Mouse (Mus musculus) spleen, adult 18-20 months (tissue): Measurements from ENCODE around the gene Vps52.
"Not testable (repeated sequence)": the region's sequence is repeated elsewhere in the genome, so short reads cannot be mapped to it uniquely, and the experiment has no call there.

Experiments
- DNase-seq, 2 experiments: peaks; one replicate each; pipeline ENCODE4 v3.0.0; 2022; ENCODE audit warnings: mixed read lengths in 2 of 2

Vps52 gene

DNA sequence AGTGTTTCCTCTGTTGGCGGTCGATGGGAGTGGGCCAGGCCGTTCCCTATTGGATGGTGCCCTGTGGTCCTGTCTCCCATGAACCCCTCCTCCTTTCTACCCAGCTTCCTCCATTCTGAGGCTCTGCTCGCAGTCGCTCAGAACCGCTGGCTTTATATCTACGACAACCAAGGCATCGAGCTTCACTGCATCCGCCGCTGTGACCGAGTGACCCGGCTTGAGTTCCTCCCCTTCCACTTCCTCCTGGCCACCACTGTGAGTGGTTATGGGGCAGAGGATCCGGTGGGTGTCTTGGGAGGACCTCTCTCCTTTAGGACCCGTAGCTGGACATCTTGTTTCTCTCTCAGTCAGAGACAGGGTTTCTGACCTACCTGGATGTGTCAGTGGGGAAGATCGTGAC, 12.2 kb upstream of the Vps52 start:
- DNase-seq = no peak

DNA sequence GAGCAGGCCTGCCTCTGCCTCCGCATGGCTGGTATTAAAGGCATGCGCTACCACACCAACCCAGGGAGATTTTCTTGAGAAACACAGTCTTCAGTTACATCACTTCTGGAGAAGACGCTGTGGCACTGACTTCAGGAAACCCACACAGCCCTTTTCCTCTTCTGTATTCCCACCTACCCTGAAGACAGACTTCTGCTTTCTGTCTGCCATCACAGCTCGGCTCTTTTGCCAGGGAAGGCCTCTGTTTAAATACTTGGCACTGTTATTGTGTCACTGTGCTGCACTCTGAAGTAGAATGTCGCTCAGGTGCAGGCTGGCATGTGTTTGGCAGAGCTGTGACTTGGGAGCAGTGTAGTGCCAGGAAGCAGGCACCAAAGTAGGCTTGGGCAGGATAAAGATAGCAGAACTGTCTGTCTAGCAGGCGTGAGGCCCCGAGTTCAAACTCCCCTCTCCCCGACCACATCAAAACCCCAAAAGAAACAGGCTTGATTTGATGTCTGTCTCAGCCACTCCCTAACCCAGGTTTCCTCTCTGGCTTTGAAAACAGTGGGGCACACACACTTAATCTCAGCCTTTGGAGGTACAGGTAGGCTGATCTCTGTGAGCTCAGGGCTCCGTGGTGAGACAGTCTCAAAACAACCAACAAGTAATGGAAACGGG, 8.1 kb upstream of the Vps52 start:
- DNase-seq = no peak

DNA sequence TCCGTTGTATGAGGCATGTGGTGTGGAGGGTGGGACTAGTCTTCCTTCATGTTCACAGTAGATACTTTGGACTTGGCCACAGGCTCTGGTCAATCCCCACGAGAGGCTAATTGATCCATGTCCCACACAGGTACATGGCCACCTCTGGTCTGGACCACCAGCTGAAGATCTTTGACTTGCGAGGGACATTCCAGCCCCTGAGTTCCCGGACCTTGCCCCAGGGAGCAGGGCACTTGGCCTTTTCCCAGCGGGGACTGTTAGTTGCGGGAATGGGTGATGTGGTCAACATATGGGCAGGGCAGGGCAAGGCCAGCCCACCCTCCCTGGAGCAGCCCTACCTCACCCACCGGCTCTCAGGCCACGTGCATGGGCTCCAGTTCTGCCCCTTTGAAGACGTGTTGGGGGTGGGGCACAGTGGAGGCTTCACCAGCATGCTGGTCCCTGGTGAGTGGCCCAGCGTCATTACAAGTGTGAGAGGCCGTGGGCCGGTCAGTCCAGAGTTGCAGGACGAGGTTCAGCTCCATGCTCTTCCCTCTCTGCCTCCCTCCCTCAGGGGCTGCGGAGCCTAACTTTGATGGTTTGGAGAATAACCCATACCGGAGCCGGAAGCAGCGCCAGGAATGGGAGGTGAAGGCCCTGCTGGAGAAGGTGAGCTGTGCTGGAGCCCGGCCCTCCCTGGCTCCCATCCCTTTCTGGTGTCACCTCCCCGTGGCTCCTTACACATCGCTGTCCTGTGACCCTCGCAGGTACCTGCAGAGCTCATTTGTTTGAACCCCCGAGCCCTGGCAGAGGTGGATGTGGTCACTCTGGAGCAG, 7.3 kb upstream of the Vps52 start:
- no peak for DNase-seq

DNA sequence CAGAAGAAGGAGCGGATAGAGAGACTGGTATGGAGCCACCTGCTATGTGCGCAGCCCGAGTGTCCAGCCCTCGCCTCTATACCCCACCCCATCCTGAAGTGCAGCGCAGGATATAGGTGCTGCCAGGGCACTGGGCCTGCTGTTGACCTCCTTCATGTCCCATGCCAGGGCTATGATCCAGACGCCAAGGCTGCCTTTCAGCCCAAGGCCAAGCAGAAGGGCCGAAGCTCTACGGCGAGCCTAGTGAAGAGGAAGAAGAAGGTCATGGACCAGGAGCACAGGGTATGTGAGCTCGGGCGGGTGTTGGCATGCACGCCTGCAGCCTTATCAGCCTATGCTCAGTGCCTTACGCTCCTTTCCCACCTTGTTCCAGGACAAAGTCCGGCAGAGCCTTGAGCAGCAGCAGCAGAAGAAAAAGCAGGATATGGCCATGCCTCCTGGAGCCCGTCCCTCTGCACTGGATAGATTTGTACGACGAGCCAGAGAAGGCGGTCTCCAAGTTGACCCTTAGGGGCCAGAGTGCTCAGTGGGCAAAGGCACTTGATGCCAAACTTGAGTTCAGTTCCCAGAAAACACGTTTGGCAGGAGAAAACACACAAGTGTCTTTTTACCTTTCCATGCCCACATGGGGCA, 6.6 kb upstream of the Vps52 start:
- no peak for DNase-seq

DNA sequence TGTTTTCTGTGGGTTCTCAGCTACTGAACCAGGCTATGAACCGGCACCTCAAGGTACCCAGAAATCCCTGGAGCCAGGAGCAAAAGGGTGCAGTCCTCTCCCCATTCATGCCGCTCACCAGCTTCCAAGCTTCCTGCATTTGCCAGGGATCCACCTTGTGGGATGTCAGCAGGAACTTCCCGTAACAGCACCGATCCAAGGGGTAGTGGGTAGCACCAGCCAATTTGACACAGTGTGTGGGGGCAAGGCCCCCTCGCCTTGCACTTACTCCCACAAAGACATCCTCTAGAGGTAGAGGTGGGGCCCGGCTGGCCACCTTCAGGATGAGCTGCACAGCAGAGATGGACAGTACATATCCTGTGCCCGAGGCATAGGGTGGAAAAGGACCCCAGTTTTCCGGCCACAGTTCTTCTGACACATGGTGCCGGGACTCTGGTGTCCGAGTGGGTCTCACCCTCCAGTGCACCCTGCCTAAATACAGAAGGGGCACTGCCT, 5.4 kb upstream of the Vps52 start:
- DNase-seq = no peak

DNA sequence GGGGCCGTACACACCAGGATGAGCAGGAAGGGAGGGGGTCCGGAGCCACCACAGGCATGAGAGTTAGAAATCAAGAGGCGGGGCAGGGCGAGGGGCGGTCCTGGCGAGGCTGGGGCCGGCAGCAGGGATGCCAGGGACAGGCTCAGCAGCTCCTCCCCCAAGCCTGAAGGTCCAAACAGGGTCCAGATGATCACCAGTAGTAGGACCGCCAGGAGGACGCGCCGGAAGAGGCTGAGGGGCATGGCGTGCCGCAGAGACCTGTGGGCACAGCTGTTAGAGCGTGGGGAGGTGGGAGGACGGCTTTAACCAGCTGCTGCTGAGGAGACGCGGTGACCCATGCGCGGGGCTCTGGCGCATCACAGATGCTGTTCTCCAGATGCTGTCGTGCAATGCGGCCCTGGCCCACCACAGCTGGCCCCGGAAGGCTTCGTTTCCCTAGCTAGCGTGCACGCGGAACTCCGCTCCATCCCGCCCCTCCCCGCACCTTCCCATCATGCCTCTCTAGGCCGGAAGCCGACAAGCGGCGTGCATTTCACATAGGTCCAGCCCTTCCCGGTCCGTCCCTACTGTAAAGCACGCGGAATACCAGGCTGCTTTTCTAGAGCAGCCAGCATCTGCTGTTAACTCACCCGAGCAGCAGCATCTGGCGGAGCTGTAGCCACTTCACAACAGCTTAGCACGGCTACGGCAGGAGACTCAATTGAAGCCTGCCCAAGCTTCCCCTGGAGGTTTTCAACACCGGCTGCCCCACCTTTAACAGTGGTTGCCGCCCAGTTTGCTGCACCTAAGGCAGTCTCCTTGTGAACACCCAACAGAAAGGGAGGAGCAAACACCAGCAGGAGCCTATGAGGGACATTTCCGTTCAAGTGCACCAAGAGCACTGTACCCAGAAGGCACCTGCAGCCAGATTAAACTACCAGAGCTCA, 4.3 kb upstream of the Vps52 start, which contains the start of gene B3galt4:
TSS of gene B3galt4 (minus strand) at position 468 of the 926 bp plus-strand sequence.
- peak; percentile 71 to 77 for DNase-seq

DNA sequence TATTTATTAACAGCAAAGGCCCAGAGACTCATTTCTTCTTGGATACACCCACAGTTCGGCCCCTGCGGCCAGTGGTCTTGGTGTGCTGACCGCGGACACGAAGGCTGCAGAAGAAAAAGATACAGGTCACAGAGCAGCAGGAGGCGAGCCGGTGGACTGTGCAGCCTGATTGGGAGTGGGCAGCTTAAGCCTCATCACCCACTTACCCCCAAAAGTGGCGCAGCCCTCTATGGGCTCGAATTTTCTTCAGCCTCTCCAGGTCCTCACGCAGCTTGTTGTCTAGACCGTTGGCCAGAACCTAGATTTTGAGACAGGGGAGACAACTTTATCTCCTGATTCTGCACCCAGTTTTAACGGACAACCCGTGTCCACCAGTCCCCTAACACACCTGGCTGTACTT, 3.6 kb upstream of the Vps52 start:
- not testable (repeated sequence) for DNase-seq

DNA sequence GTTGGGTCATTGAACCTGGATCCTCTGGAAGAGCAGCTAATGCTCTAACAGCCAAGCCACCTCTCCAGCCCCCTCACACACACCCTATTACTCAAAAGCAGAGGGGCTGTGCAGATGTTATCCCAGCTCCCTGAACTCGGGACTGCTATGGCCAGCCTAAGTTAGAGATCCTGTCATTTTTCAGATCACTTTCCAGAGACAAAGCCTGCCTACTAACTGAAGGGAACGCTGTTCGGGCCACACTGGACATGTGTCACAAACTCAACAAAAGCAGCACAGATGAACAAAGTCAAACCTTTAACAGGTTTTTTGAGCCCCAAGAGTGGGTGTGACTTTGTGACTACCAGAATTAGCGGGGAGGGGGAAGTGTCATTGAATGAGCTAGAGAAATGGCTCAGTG, 2.7 kb upstream of the Vps52 start:
- no peak for DNase-seq

DNA sequence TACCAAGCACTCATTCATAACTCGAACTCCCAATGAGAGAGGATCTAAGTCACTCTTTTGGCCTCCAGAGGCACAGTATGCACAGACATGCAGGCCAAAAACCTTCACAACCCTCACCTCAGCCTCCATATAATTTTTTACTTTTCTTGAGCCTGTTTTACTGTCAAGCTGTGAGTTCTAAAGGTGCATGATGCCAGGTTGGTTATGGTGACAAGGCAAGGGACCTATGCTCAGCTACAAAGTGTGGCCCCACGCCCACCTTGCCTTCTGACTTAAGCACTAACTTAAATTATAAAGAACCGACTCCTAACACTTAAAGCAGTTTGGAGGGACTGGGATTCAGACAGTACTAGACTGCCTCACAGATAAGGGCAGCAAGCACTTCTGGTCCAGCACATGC, 2.3 kb upstream of the Vps52 start:
- no peak for DNase-seq

DNA sequence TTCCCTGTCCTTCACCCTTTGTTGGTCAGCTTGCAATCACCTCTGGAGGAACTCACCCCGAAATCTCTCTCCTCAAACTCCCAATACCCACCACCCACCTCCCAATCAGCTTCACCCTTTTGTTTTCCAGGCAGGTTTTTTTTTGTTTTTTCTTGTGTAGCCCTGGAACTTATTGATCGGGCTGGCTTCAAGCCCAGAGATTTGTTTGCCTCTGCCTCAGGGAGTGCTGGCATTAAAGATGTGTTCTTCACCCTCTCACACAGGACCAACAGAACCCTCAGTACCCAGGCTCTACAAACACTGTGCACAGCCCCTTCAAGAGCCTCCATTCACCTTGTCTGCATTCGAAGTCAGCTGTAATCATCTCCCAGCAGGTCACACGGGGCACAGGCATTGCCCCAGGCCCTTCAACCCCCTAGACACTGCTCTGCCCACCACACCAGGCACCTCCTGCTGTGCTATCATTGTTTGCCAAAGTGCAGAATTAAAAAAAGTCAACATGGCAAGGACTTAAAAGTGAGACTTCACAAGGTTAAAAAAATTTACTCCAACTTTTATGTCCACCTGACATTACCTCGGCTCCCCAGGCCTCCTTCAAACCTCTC, 1.5 kb upstream of the Vps52 start:
- no peak for DNase-seq

DNA sequence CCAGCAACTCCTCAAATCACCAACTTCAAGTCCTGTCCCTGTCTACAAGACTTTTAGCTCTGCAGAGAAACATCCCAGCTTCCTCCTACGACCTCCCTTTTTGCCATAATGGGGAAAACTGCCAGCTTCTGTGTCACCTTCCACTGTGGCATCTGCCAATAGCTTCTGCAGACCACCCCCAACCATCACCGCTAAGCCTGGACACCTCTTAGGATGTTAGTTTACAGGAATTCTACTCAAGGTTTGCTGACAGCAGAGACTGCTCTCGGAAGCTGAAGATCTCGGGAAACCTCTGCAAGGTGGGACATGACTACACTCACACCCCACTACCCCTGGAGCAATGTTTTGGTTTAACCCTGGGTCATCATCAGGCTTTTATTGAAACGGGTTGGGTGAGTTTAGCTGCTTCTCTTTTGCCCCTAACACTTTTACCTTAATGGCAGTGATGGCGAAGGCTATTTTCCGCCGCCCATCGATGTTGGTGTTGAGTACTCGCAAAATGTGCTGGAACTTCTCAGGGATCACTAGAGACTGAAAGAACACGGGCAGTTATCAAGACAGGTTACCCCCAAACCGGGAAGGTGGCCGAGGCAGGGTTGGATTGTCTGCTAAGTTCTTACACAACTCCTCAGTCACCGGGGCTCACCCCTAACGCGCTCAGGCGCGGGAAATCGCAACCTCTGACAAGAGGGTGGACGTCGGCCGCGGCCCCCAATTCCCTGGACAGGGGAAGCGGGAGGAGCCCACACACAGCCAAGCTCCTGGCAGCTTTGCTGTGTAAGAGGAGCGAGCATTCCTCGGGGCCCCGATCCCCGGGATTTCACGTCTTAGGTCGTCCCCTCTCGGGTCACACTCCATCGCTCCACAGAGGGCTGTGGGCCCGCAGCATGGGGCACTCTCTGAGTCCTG, 712 bp upstream of the Vps52 start:
- no peak for DNase-seq

DNA sequence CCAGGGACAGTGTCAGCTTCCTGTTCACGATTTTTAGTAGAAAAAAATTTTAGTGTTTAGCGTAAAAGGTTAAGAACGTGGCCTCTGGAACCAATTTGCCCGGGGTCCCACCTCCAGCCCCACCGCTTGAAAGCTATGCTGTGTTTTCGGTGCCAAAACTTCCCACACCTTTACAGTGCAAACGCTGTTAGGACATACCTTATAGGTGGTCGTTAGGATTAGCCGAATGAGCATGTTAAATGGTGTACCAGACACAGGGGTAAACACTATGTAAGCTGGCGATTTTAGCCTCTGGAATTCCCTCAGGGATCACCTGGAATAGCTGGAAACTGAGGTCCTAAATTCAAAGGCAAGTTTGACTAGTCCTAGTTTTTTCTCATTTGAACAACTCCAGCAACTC, 724 bp downstream of the Vps52 start:
- DNase-seq = no peak

DNA sequence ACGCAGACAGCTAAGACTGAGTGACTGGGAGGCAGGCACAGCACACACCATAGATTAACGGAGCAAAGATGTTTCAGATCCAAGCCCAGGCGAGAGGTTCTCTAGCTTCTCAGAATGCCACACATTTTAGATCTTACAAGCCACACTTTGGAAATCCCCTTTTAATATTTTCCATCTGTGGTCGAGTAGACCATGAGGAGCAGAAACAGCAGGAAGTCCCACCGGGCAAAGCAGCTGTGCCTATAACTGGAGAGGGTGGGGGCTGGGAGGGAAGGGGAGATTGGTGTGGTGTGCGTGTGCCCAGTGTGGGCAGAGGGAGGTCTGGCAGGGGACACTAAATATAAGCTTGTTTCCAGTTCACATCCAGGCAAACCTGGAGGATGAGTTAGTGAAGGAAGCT, 1.9 kb downstream of the Vps52 start:
- no peak for DNase-seq

DNA sequence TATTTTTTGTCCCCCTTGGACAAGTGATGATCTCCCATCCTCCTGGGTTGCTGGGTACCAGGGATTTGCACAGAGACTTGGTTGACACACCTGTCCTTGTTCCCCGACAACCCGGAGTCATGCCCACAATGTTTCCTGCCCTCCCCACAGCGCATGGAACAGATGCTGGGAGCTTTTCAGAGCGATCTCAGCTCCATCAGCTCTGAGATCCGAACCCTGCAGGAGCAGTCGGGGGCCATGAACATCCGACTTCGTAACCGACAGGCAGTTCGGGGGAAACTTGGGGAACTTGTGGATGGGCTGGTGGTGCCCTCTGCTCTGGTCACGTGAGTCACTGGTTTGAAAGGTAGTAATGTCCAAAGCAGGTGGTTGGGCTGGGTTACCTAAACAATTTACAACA, 2.8 kb downstream of the Vps52 start:
- no peak for DNase-seq

DNA sequence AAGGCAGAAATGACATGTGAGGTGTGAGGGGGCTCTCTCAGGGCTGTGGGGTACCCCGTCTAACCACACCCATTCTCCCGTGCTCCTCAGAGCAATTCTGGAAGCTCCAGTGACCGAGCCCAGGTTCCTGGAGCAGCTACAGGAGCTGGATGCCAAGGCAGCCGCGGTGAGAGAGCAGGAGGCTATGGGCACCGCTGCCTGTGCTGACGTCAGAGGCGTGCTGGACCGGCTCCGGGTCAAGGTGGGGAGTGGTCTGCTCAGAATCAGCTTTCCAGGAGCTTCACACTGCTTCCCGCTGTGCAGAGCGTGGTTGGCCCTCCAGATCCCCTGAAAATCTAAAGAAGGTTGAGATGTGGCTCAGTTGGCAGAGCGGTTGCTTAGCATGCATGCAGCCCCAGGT, 3.5 kb downstream of the Vps52 start:
- no peak for DNase-seq

DNA sequence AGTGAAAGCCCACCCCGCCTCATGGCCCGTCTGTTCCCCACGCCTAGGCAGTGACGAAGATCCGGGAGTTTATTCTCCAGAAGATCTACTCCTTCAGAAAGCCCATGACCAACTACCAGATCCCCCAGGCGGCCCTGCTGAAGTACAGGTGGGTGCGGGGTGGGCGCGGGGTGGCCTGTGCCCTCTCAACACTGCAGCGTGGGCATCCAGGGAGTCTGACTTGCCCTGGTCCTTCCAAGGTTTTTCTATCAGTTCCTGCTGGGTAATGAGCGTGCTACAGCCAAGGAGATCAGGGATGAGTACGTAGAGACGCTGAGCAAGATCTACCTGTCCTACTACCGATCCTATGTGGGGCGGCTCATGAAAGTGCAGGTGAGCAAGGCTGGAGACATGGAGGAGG, 4.3 kb downstream of the Vps52 start:
- DNase-seq = no peak

DNA sequence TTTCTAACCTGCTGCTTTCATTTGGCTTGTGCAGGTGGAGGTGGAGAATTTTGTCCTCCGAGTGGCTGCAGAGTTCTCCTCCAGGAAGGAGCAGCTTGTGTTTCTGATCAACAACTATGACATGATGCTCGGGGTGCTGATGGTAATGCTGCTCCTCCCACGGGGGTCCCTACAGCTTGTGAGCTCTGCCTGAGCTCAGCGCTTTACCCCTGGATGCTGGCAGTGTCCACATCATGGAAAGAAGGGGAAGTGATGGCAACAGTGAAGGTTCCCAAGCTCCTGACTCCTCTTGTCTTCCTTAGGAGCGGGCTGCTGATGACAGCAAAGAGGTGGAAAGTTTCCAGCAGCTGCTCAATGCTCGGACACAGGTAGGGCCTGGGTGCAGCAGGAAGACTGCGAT, 7.3 kb downstream of the Vps52 start:
- DNase-seq = no peak

DNA sequence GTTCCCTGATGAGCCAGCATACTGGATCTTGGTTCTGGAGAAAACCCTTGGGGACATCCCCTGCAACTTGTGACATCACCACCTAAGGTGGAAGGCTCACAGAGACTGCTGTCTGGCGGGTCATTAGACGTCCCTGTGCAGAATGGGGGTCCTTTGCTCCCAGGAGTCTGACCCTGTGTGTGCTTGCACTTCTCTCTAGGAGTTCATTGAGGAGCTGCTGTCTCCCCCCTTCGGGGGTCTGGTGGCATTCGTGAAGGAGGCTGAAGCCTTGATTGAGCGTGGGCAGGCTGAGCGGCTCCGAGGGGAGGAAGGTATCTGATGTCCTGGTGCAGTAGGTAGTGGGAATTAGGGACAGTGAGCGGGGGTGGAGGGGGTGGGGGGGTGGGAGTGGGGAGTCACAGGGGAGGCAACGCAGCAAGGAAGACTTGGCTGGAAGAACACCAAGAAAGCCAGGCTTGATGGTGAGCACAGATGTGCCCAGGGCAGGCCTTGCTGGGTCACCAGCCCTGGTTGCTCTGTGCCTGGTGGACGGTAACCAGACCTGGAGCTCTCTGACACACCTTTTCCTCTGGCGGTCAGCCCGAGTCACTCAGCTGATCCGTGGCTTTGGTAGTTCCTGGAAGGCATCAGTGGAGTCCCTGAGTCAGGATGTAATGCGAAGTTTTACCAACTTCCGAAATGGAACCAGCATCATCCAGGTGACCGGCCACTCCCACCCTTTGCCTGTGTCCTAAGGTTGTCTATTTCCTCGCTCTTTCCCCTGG, 9.7 kb downstream of the Vps52 start:
- no peak for DNase-seq

DNA sequence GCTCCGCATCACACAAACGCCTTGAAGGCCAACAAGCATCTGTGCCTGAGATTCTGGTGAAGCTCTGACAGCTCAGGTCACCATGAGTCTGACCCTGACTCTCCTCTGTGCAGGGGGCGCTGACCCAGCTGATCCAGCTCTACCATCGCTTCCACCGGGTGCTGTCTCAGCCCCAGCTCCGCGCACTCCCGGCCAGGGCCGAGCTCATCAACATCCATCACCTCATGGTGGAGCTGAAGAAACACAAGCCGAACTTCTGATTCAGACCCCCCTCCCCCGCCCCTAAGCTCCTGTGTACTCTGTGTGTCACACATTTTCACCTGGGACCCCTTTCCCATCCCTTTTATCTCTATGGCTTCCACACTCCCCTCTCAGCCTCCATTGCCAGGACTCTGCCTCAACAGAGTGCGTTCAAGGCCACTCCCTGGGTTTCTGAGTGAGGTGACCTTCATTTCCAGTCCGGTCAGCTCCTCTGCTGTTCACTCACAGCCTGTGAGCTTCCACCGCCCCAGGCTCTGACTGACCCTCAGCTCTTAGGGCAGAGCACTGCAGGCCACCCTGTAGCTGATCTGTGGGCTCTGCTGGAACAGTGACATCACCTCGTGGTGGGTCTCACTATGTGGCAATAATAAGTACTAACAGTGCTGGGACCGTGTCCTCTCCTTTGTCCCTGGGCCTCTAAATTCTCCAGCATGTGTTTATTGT, 10.4 kb downstream of the Vps52 start:
- no peak for DNase-seq

DNA sequence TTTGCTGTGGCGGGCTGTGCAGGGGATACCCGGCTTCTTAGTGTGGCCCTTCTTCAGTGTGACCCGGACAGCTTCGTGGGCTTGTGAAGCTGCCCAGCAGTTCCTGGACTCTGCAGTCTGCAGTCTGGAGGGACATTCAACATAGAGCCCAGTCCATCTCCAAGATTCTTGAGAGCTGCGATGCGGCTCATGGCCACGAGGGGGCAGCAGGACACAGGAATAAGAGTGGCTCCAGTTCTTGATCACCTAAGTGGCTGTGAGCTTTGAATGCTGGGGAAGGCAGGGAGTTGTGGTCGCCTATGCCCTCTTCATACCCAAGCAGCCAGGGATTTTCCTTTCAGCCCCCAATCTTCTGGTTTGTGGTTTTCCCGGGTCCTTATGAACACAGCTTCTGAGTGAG, 12.9 kb downstream of the Vps52 start:
- DNase-seq = peak; percentile 60 to 81
